Mouse (Mus musculus): ENCODE measurements around the gene Vezt. TPM values are rescaled to one million over a fixed set of nuclear protein-coding genes. Genes with fewer than 3 reads are reported as not detected.

Gene Vezt
- polyA plus RNA-seq, 1 experiment from 2014 or later: 29.7 TPM

- Histone ChIP-seq H3K9me3 (ENCODE audit: control insufficient read depth, low read depth, low read length) (no peaks in the 10 kb centered on the region), H3K27ac (ENCODE audit: low read length) (no peak overlapping the region), H3K9ac (replicated peaks; ENCODE audit: low read depth, low read length) (no peak overlapping the region), H3K27me3 (ENCODE audit: control insufficient read depth, insufficient read depth, low read length) (no peaks in the 10 kb centered on the region), H3K36me3 (ENCODE audit: control insufficient read depth, insufficient read depth, low read length) (no peaks in the 10 kb centered on the region; the same call in 1 of the 2 replicates), H3K4me3 (ENCODE audit: low read depth, low read length) (no peak overlapping the region), H3K4me2 (replicated peaks; ENCODE audit: low read depth, low read length) (no peak overlapping the region), H3K4me1 (ENCODE audit: control insufficient read depth, insufficient read depth, low read length) (no peaks in the 10 kb centered on the region; the same call in 1 of the 2 replicates)
- no peak for ATAC-seq (ENCODE audit: insufficient number of reproducible peaks, insufficient read depth, low FRiP score, low read depth)
- WGBS: 78% methylated on average over 3 of the region's 3 CpGs
Measured at GRCm38 (mm10) chr10:94009991-94010679, 25.5 kb downstream of the Vezt start.

DNA sequence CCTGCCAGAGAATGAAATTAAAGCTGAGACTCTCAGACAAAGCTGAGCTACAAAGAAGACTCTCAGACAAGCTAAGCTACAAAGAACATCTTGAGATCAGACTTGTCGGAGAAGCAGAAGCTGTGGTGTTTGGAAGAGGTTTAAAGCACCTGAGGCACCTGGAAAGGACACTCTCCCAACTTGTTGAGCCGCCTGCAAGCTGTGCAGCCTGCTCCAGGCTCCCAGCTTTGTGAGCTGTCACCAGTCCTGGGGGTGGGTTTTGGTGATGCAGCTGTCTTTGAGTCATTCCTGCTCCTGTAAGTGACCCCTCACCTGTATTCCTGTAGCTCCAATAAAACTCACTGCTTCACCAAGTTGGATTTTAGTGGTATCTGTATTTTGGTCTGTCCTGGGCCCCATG lies 27.3 kb downstream of the Vezt start:
- WGBS: 86% methylated on average over 2 of the region's 2 CpGs
- ATAC-seq (ENCODE audit: insufficient number of reproducible peaks, insufficient read depth, low FRiP score, low read depth): no peak

GRCm38 (mm10) chr10:94000223-94000622 lies 35.4 kb downstream of the Vezt start:
- H3K27me3 ChIP-seq (ENCODE audit: control insufficient read depth, insufficient read depth, low read length): no peaks in the 10 kb centered on the region
- no peak overlapping the region for H3K4me2 ChIP-seq (replicated peaks; ENCODE audit: low read depth, low read length)
- peaks cover 39% of the 10 kb centered on the region; the same call in 1 of the 2 replicates for H3K36me3 ChIP-seq (ENCODE audit: control insufficient read depth, insufficient read depth, low read length)
- no peak overlapping the region for H3K27ac ChIP-seq (ENCODE audit: low read length)
- no peak for ATAC-seq (ENCODE audit: insufficient number of reproducible peaks, insufficient read depth, low FRiP score, low read depth)
- H3K9me3 ChIP-seq (ENCODE audit: control insufficient read depth, low read depth, low read length): 0 out of 2 replicates have a peak, but pooled peaks cover 3% of the 10 kb centered on the region
- H3K4me1 ChIP-seq (ENCODE audit: control insufficient read depth, insufficient read depth, low read length): no peaks in the 10 kb centered on the region
- WGBS: 93% methylated on average over 10 of the region's 10 CpGs
- H3K9ac ChIP-seq (replicated peaks; ENCODE audit: low read depth, low read length): no peak overlapping the region
- no peak overlapping the region for H3K4me3 ChIP-seq (ENCODE audit: low read depth, low read length)

More for the DNA sequence above, 27.3 kb downstream of the Vezt start:
- Histone ChIP-seq H3K4me1 (ENCODE audit: control insufficient read depth, insufficient read depth, low read length) (no peaks in the 10 kb centered on the region; the same call in 1 of the 2 replicates), H3K4me3 (ENCODE audit: low read depth, low read length) (no peak overlapping the region), H3K27ac (ENCODE audit: low read length) (no peak overlapping the region), H3K36me3 (ENCODE audit: control insufficient read depth, insufficient read depth, low read length) (no peaks in the 10 kb centered on the region; the same call in 1 of the 2 replicates), H3K4me2 (replicated peaks; ENCODE audit: low read depth, low read length) (no peak overlapping the region), H3K27me3 (ENCODE audit: control insufficient read depth, insufficient read depth, low read length) (no peaks in the 10 kb centered on the region), H3K9ac (replicated peaks; ENCODE audit: low read depth, low read length) (no peak overlapping the region), H3K9me3 (ENCODE audit: control insufficient read depth, low read depth, low read length) (no peaks in the 10 kb centered on the region)

- no peaks in the 10 kb centered on the region for H3K27me3 ChIP-seq (ENCODE audit: control insufficient read depth, insufficient read depth, low read length)
- no peak overlapping the region for H3K4me3 ChIP-seq (ENCODE audit: low read depth, low read length)
- peaks cover 44% of the 10 kb centered on the region; the same call in 1 of the 2 replicates for H3K36me3 ChIP-seq (ENCODE audit: control insufficient read depth, insufficient read depth, low read length)
- no peak overlapping the region for H3K9ac ChIP-seq (replicated peaks; ENCODE audit: low read depth, low read length)
- H3K9me3 ChIP-seq (ENCODE audit: control insufficient read depth, low read depth, low read length): 0 out of 2 replicates have a peak, but pooled peaks cover 3% of the 10 kb centered on the region
- no peaks in the 10 kb centered on the region for H3K4me1 ChIP-seq (ENCODE audit: control insufficient read depth, insufficient read depth, low read length)
- no peak overlapping the region for H3K27ac ChIP-seq (ENCODE audit: low read length)
- no peak for ATAC-seq (ENCODE audit: insufficient number of reproducible peaks, insufficient read depth, low FRiP score, low read depth)
- WGBS: 86% methylated on average over 1 of the region's 1 CpGs
- no peak overlapping the region for H3K4me2 ChIP-seq (replicated peaks; ENCODE audit: low read depth, low read length)
Measured at GRCm38 (mm10) chr10:93999357-93999756, 36.3 kb downstream of the Vezt start.

DNA sequence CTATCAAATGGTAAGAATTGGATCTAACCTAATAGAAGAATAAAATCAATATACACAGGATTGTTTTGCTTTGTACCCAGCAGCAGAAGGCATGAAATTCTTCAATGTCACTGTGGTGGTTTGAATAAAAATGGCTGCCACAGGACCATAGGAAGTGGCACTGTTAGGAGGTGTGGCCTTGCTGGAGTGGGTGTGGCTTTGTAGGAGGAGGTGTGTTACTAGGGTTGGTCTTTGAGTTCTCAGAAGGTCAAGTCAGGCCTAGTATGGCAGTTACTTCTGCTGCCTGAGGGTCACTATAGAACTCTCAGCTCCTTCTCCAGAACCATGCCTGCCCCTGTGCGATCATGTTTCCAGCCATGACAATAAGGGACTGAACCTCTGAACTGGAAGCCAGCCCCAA lies 40.5 kb downstream of the Vezt start:
- Histone ChIP-seq H3K9ac (replicated peaks; ENCODE audit: low read depth, low read length) (no peak overlapping the region), H3K4me1 (ENCODE audit: control insufficient read depth, insufficient read depth, low read length) (no peaks in the 10 kb centered on the region), H3K36me3 (ENCODE audit: control insufficient read depth, insufficient read depth, low read length) (peaks cover 37% of the 10 kb centered on the region), H3K27me3 (ENCODE audit: control insufficient read depth, insufficient read depth, low read length) (no peaks in the 10 kb centered on the region), H3K27ac (ENCODE audit: low read length) (no peak overlapping the region), H3K4me3 (ENCODE audit: low read depth, low read length) (no peak overlapping the region), H3K4me2 (replicated peaks; ENCODE audit: low read depth, low read length) (no peak overlapping the region), H3K9me3 (ENCODE audit: control insufficient read depth, low read depth, low read length) (no peaks in the 10 kb centered on the region)
- ATAC-seq (ENCODE audit: insufficient number of reproducible peaks, insufficient read depth, low FRiP score, low read depth): no peak
- WGBS: 100% methylated on average over 1 of the region's 1 CpGs

- Histone ChIP-seq H3K36me3 (ENCODE audit: control insufficient read depth, insufficient read depth, low read length) (peaks cover 37% of the 10 kb centered on the region), H3K4me2 (replicated peaks; ENCODE audit: low read depth, low read length) (no peak overlapping the region), H3K9ac (replicated peaks; ENCODE audit: low read depth, low read length) (no peak overlapping the region), H3K4me3 (ENCODE audit: low read depth, low read length) (no peak overlapping the region), H3K4me1 (ENCODE audit: control insufficient read depth, insufficient read depth, low read length) (no peaks in the 10 kb centered on the region), H3K27ac (ENCODE audit: low read length) (no peak overlapping the region), H3K27me3 (ENCODE audit: control insufficient read depth, insufficient read depth, low read length) (no peaks in the 10 kb centered on the region), H3K9me3 (ENCODE audit: control insufficient read depth, low read depth, low read length) (no peaks in the 10 kb centered on the region)
- ATAC-seq (ENCODE audit: insufficient number of reproducible peaks, insufficient read depth, low FRiP score, low read depth): no peak
- WGBS: 92% methylated on average over 10 of the region's 10 CpGs
Measured at GRCm38 (mm10) chr10:93994136-93994535, 41.5 kb downstream of the Vezt start.

- no peak for ATAC-seq (ENCODE audit: insufficient number of reproducible peaks, insufficient read depth, low FRiP score, low read depth)
- no peaks in the 10 kb centered on the region for H3K4me1 ChIP-seq (ENCODE audit: control insufficient read depth, insufficient read depth, low read length)
- H3K27me3 ChIP-seq (ENCODE audit: control insufficient read depth, insufficient read depth, low read length): no peaks in the 10 kb centered on the region
- H3K27ac ChIP-seq (ENCODE audit: low read length): no peak overlapping the region
- H3K4me3 ChIP-seq (ENCODE audit: low read depth, low read length): no peak overlapping the region
- H3K4me2 ChIP-seq (replicated peaks; ENCODE audit: low read depth, low read length): no peak overlapping the region
- H3K9ac ChIP-seq (replicated peaks; ENCODE audit: low read depth, low read length): no peak overlapping the region
- peaks cover 27% of the 10 kb centered on the region for H3K36me3 ChIP-seq (ENCODE audit: control insufficient read depth, insufficient read depth, low read length)
- no peaks in the 10 kb centered on the region for H3K9me3 ChIP-seq (ENCODE audit: control insufficient read depth, low read depth, low read length)
Measured at GRCm38 (mm10) chr10:93985357-93985756, 50.3 kb downstream of the Vezt start.

GRCm38 (mm10) chr10:93969306-93969705 lies 66.3 kb downstream of the Vezt start:
- WGBS: 68% methylated on average over 10 of the region's 10 CpGs
- Histone ChIP-seq H3K9ac (replicated peaks; ENCODE audit: low read depth, low read length) (no peak overlapping the region), H3K27ac (ENCODE audit: low read length) (no peak overlapping the region), H3K36me3 (ENCODE audit: control insufficient read depth, insufficient read depth, low read length) (peaks cover 29% of the 10 kb centered on the region; the same call in 1 of the 2 replicates), H3K4me3 (ENCODE audit: low read depth, low read length) (no peak overlapping the region), H3K4me1 (ENCODE audit: control insufficient read depth, insufficient read depth, low read length) (no peaks in the 10 kb centered on the region), H3K4me2 (replicated peaks; ENCODE audit: low read depth, low read length) (no peak overlapping the region), H3K9me3 (ENCODE audit: control insufficient read depth, low read depth, low read length) (no peaks in the 10 kb centered on the region), H3K27me3 (ENCODE audit: control insufficient read depth, insufficient read depth, low read length) (no peaks in the 10 kb centered on the region)
- no peak for ATAC-seq (ENCODE audit: insufficient number of reproducible peaks, insufficient read depth, low FRiP score, low read depth)

- no peaks in the 10 kb centered on the region for H3K9me3 ChIP-seq (ENCODE audit: control insufficient read depth, low read depth, low read length)
- no peaks in the 10 kb centered on the region for H3K27me3 ChIP-seq (ENCODE audit: control insufficient read depth, insufficient read depth, low read length)
- no peaks in the 10 kb centered on the region for H3K4me1 ChIP-seq (ENCODE audit: control insufficient read depth, insufficient read depth, low read length)
- no peak overlapping the region for H3K4me2 ChIP-seq (replicated peaks; ENCODE audit: low read depth, low read length)
- no peak overlapping the region for H3K9ac ChIP-seq (replicated peaks; ENCODE audit: low read depth, low read length)
- peaks cover 16% of the 10 kb centered on the region; the same call in 1 of the 2 replicates for H3K36me3 ChIP-seq (ENCODE audit: control insufficient read depth, insufficient read depth, low read length)
- H3K4me3 ChIP-seq (ENCODE audit: low read depth, low read length): no peak overlapping the region
- ATAC-seq (ENCODE audit: insufficient number of reproducible peaks, insufficient read depth, low FRiP score, low read depth): no peak
- no peak overlapping the region for H3K27ac ChIP-seq (ENCODE audit: low read length)
Measured at GRCm38 (mm10) chr10:93967486-93967885, 68.1 kb downstream of the Vezt start.

Data from stomach, embryonic 14.5 days (tissue).